Mouse (Mus musculus): Measurements from ENCODE around the gene Klf7.

Gene Klf7

GRCm38 (mm10) chr1:64104665-64105064 lies 17.4 kb downstream of the Klf7 start:
- no peak for DNase-seq (ENCODE audit: extremely low spot score)

- DNase-seq (ENCODE audit: extremely low spot score) = no peak
Measured at GRCm38 (mm10) chr1:64101331-64101730, 20.8 kb downstream of the Klf7 start.

- DNase-seq (ENCODE audit: extremely low spot score) = no peak
Measured at GRCm38 (mm10) chr1:64098800-64099199, 23.3 kb downstream of the Klf7 start.

GRCm38 (mm10) chr1:64097640-64098287 lies 24.3 kb downstream of the Klf7 start:
- DNase-seq (ENCODE audit: extremely low spot score) = no peak

DNA sequence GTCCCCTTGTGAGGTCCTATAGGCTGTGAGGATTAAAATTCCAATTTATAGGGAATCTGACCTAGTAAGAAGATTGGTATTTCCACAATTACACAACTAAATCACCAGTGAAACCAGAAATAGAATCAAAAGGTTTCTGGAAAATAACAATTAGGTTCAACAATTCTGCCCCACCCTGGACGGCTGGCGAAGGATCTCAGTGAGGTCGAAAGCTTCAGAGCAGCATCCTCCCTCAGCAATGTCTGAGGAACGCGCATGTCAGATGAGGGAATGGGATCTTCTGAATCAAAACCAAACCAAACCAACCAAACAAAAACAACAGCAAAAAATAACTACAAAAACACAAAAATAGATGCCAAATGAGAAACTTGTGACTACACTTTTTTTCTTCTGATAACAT lies 29.1 kb downstream of the Klf7 start:
- no peak for DNase-seq (ENCODE audit: extremely low spot score)

DNA sequence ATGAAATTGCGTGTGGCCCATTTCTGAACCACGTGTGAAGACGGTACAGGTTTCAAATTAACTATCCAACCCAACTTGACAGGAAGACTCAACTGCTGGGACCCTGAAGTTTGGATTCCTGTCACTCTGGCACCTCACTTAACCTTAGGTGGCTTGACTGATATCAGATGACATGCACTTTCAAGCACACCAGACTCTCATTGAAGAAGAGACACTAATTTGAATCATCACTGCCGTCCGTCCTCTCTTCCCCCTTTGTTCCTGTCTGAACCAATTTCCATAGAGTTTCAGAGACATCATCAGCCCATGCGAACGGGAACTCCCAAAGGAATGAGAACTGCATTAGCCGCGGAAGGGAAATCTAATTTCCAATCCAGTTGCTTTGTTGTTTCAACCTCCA lies 30.5 kb downstream of the Klf7 start:
- DNase-seq (ENCODE audit: extremely low spot score) = no peak

- DNase-seq (ENCODE audit: extremely low spot score) = no peak
Measured at GRCm38 (mm10) chr1:64090566-64090965, 31.5 kb downstream of the Klf7 start.

DNA sequence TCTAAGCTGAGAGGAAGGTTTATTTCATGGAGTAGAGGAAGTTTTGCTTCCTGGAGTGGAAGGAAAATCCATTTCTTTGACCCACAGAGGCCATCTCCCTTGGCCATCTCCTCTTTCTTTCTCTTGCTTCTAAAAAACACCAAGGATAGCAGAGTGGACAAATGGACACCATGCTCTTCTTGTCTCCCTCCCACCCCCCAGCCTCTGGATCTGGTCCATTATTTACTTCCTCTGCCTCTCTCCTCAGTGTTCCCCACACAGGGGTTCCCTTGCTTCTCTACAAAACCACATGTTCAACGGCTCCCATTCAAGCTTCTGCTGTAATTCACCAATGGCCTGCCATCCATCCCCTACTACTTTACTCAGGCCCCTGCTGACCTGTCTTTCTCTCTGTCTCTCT lies 32.4 kb downstream of the Klf7 start:
- DNase-seq (ENCODE audit: extremely low spot score) = no peak

GRCm38 (mm10) chr1:64088604-64089320 lies 33.3 kb downstream of the Klf7 start:
- DNase-seq (ENCODE audit: extremely low spot score) = no peak

GRCm38 (mm10) chr1:64087657-64088603 lies 34.2 kb downstream of the Klf7 start:
- no peak for DNase-seq (ENCODE audit: extremely low spot score)

GRCm38 (mm10) chr1:64085875-64086274 lies 36.2 kb downstream of the Klf7 start:
- no peak for DNase-seq (ENCODE audit: extremely low spot score)

DNA sequence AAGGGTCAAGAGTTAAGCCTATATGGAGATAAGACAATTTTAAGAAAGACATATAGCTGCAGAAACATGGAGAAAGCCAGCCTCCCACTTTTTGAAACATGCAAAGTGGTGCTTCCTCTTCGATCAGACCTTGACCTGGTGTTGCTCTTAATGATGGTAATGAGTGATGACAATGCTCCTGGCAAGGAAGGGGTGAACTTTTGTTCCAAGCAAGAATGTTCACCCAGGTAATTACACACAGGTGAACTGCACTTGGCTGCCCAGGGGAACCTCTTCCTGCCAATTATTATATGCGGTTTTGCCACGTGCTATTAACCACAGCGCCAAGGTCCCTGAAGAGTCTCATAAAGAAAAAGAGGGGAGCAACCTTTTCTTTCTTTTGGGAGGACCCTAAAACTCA lies 36.7 kb downstream of the Klf7 start:
- no peak for DNase-seq (ENCODE audit: extremely low spot score)

DNA sequence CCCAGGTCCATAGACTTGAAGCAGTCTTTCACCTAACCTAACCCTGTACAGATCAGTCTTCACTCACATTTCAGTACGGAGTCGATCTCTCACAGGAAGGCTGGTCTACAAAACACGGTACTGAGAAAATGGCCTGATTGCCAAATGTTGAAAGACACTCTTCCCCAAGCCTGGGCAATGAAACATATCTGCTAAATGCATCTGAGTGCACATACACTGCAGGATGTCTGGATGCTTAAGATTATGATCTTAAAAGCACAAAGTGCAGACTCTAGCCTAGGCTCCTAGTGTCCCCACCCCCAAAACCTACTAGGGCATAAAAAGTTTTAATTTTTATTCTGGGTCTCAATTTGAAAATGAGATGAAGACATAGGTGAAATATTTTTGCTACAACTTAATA lies 37.4 kb downstream of the Klf7 start:
- no peak for DNase-seq (ENCODE audit: extremely low spot score)

GRCm38 (mm10) chr1:64081791-64082190 lies 40.3 kb downstream of the Klf7 start:
- DNase-seq (ENCODE audit: extremely low spot score) = no peak

- no peak for DNase-seq (ENCODE audit: extremely low spot score)
Measured at GRCm38 (mm10) chr1:64081217-64081616, 40.9 kb downstream of the Klf7 start.

GRCm38 (mm10) chr1:64080263-64080662 lies 41.8 kb downstream of the Klf7 start:
- DNase-seq (ENCODE audit: extremely low spot score) = no peak

DNA sequence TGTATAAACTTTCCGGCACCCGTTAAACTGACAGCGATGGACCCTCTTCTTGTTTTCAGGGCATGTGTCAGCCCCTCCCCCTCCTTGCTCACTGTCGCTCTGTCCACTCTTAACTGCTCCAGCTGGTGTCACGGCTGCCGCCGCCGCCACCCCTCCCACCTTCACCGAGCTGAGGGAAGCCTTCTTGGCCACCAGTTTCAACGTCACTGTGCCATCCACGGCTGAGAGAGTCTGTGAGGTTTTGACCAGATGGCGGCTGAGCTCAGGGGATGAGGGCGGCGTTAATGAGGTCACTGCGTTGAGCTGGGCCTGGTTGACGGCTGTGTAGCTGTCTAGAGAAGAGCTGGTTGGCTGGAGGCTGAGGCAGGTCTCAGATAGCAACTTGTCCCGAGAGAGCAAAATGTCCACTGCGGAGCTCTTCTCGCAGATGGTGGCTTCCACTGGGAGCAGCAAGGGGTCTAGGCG lies 43.3 kb downstream of the Klf7 start:
- DNase-seq (ENCODE audit: extremely low spot score) = no peak

GRCm38 (mm10) chr1:64078011-64078746 lies 43.9 kb downstream of the Klf7 start:
- DNase-seq (ENCODE audit: extremely low spot score) = no peak

GRCm38 (mm10) chr1:64074051-64074450 lies 48.0 kb downstream of the Klf7 start:
- DNase-seq (ENCODE audit: extremely low spot score) = no peak

- DNase-seq (ENCODE audit: extremely low spot score) = no peak
Measured at GRCm38 (mm10) chr1:64070947-64071346, 51.1 kb downstream of the Klf7 start.

All from embryo, embryonic 9.5 days (tissue).